Mouse (Mus musculus) embryo, embryonic 9.5 days (tissue): ENCODE measurements around the gene Rhbdf1.

ENCODE experiments used
- DNase-seq: peaks from one replicate; pipeline ENCODE4 v3.0.0-alpha.2; 2017; ENCODE audit errors: extremely low spot score

The Rhbdf1 gene

DNA sequence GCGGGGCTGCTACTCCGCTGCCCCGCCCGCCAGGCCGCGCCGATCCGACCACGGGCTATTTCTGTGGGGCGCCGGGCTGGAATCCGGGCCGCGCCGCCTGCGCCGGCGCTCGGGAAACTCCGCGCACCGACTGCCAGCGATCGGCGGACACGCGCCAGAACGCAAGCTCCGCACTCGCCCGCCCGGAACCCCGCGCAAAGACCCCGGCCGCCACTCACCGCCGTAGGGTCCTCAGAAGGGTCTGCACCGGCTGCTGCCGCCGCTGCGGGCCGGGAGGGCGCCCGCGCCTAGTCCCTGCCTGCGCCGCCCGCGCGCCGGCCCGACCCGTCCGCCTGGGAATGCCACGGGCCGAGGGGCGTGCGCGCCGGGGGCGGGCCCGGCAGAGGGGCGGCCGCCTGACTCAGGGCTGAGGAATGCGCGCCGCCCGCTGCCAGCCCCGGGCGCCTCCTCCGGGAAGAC is at the start of gene Rhbdf1:
Gene Rhbdf1 (minus strand): TSS at position 350 of the 459 bp plus-strand sequence.
- DNase-seq: peak; percentile 68

DNA sequence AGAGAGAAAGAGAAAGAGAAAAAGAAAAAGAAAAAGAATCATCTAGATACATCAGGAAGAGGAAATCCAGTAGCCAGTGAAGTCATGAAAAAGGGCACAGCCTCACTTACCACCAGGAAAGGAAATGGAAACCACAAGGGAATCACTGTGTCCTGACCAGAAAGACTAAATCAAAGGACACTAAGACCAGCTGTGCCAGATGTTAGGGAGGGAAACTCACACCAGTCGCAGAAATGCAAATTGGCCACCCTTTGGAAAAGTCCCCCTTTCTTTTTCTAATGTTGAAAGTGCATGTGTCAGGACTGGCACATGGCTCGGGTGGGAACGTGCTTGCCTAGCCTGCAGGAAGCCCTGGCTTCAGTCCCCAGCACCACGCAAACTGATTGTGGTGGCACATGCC is 49.1 kb upstream of the Rhbdf1 start:
- no peak for DNase-seq

DNA sequence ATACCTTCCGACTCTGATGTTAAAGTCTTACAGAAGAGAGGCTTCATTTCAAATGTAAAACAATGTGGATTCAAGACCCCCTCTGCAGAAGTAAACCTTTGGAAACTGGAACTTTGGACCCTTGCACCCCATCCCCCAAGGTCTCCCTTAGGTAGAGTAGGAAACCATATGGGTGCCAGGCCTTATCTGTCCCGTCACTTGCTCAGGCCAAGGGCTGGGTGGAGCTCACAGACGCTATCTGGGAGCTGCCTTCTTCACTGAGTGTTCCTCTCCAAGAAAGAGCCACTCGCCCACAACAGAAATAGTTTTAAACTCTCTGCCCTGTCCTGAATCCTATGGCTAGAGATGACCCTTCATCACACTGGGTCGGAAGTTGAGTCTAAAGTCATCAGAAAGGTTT is 46.9 kb upstream of the Rhbdf1 start:
- no peak for DNase-seq

DNA sequence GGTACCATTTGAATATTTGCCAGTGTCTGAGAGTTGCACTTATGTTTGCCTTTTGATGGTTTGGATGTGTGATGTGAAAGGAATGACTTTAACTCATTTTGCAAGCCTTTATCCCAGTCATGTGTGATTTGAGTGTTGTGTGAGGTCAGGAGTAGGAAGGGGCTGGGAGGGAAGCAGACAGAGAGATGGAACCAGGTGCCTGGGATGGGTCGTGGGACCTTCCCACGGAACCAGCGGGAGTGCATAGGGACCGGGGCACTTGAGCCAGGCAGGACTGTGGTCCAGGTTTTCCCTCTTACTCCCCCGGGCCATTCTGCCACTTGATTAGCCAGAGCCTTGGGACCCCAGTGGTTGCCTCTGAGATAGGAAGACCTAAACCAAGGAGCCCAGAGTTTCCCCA is 45.9 kb upstream of the Rhbdf1 start:
- DNase-seq: no peak

DNA sequence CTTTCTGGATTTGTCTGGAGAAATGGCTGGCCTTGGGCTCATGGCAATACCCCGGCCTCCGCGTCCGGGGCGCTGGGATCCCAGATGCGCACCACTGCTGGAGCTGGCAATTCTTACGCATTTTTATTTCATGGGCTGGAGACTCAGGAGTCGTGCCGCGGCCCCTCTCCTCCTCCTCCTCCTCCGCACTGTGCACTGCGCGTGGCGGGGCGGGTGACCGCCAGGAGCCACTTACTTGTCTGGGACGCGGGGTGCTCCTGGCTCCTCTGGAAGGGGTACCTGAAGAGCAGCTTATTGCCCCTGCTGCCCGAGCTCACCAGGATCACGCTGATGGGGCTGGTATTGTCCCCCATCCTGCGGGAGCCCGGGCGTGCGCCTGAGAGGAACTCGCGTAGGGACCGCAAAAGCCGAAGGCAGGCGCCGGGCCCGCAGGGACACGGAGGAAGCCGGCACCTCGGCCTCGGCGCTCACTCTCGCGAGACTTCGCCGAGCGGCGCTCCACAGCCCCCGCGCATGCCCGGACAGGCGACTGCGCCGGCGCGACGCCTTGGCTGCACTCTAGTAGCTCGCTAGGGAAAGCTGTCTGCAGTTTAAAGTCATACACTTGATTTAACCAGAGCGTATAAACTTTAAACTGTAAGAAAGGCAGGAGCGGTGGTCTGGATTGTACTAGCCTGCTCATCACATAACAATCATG is 45.2 kb upstream of the Rhbdf1 start, which contains the start of gene Nprl3:
Gene Nprl3 (minus strand): TSS at position 520 of the 697 bp plus-strand sequence.
- DNase-seq: peak; percentile 92

DNA sequence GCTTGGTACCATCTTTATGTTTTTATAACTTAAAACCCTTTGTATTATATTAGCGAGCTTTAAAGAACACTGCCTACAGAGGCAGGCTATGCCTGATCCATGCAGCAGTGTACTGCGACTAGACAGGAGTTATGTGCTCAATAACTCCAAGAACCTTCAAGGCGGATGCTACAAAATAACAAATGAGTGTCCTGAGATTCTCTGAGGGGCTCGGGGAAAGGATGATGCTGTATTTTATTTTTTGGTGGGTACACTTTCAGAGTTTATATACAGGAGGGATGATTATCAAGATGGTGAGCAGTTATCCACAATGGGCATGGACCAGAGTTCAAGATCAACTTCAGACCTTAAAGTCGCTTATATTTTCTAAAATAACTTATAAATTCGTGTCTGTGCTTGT is 44.7 kb upstream of the Rhbdf1 start:
- no peak for DNase-seq

DNA sequence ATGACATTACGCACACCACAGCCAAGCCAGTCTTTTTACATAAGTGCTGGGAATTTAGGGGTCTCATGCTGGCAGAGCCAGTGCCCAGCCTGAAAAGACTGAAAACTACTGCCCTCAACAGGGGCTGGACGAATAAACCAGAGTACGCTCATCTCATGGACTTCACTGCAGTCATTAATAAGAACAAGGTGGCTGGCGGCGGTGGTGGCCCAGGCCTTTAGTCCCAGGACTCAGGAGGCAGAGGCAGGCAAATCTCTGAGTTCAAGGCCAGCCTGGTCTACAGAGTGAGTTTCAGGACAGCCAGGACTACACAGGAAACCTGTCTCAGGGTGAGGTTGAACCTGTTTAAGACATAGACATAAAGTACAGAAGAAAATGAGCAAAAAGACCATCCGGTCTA is 44.1 kb upstream of the Rhbdf1 start:
- no peak for DNase-seq

DNA sequence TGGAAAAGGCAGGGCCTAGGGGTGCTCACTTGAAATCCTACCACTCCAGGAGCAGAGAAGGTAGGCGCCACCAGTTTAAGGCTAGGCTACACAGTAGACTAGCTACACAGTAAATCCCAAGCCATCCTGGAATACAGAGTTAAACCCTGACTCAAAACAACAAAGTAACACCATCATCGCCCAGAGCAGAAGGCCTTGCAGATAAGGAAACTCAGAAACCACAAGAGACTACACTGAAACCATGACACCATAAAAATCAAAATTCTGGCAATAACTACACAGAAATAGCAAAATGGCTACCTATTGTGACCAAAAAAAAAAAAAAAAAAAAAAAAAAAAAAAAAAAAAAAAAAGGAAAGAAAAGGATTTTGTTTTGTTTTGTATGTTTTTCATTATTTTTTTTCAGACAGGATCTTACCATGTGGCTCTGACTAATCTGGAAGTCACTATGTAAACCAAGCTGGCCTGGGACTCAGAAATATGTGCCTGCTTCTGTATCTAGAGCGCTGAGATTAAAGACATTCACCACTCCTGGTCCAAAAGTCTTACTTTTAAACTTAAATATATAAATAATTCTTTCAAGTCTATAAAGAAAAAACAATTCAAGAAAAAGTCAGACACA is 43.1 kb upstream of the Rhbdf1 start:
- DNase-seq: no peak

DNA sequence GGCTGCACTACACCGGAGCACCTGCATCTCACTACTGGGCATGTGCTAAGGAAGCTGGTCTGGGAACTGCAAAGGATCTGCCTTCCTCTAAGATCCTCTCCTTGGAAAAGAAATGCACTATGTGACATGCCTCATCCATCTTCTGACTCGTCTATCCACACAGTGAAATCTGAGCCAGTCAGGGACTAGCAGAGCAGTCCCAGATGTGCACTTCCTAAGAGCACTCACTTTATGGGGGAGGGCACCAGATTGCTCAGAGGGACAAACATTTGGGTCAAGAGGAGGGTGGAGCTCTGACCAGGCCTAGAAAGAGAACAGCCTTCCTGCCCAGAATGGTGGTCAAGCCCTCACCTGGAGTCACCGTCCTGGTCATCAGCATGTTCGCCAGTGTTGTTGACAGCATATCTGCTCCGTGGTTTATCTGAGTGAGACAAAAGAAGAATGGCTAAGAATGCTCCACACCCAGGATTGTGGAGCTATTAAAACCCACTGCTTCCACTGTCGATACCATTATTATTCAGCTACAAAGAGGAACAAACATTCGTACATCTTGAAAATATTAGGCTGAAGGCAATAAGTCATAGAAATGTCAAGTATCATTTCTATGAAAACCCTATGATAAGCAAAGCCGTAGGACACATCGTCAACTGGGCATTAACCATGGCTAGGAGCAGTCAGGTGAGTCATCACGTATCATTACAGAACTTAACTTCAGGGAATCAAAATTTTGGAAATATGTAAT is 40.7 kb upstream of the Rhbdf1 start:
- DNase-seq: peak; percentile 20

DNA sequence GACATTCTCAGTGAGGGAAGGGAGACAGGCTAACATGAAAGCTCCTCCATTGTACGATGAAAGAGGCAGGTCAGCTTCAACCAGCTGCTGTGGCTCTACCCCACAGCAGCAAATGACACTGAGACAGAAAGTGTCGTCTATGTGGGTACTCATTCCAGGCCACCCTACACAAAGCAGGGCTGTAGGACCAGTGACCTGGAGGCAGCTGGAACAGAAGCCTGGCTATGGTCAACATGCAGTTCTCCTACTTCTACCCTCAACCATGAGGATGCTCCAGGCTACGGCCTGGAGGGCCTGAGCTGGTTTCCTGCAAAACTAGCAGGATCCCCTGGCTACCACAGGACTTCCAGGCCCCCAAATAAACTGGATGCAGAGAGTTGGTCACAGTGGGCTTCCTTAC is 34.5 kb upstream of the Rhbdf1 start:
- no peak for DNase-seq

DNA sequence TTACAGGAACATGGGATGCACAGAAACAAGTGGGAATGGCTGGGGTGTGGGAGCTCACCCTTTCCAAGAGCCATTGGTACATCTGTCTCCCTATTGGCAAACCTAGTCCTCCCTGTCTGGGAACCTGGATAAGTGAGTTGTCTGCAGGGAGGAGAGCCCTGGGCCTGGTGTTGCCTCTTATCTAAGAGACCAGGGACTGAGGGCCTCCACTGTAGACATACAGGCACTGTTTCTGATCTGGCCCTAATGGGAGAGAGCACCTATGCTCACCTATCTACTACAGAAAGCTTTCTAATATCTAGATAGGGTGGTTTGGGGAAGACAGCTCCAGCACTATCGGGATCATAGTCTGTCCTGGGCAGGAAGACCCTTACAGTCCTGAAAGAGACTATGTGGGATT is 34.0 kb upstream of the Rhbdf1 start:
- DNase-seq: no peak

DNA sequence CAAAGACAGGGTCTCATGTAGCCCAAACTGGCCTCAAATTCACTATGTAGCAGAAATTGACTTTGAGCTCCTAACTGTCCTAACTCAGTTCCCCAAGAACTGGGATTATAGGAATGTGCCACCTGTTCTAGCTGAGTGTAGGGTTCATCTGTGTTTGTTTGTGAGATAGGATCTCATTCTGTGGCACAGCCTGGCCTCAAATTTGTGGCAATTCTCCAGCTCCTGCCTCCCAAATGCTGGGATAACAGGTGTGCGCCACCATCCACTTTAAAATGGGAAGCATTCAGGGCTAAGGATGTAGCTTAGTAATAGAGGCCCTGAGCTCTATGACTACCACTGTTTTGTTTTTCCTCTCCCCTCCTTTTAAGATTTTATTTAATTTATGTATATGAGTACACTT is 31.0 kb upstream of the Rhbdf1 start:
- no peak for DNase-seq

DNA sequence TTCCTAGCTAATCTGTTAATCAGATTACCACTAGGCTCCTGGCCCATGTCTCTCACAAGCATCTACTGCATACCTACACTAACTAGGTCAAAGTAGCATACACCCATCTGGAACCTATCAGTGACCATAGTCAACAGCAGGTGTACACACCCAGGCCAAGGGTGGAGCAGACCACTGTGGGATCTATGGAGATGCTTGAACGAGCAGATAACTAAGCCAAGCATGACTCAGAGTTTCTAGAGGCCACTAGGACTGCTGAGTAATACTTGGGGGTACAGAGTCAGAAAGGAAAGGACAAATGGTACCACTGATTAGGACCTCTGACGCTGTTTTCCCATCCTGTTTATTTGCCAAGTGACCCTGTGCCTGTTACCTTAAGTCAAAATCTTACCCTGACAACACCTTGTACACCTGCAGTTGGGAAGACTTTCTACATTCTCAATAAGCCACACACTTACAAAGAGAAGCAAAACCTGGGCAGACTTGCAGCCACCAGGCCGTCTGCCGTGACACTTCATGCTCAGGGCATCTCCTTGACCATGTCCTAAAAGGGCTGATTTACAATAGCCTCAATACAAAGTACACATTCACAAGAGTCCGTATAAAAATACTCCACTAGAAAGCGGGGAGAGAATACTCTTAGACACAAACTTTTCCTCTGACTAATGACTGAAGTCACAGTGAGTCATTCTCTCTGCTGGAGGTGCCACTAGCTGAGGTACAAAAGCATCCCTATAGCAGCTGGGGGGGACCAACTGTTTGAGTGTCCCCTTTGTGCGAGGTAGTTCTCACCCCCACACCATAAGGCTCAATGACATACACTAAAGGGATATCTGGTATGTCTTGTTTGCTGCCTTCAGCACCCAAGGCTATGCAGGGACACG is 29.0 kb upstream of the Rhbdf1 start:
- no peak for DNase-seq

DNA sequence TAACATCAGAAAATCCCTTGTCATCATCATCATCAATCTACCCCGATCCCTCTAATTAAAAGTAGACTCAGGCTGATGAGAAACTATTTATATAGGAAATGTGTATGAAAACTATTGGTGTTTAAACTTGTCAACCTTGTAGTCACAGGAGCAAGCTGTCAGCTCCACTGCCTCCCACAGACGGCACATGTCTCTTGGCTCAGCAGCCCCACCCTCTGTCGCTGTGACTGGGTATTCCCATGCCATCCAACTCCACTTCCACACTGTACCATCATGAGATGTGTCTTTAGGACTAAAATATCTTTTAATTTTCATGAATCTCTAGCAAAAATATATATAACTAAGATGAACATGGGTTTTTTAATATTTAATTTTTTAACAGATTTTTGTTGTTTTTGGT is 26.2 kb upstream of the Rhbdf1 start:
- DNase-seq: no peak

DNA sequence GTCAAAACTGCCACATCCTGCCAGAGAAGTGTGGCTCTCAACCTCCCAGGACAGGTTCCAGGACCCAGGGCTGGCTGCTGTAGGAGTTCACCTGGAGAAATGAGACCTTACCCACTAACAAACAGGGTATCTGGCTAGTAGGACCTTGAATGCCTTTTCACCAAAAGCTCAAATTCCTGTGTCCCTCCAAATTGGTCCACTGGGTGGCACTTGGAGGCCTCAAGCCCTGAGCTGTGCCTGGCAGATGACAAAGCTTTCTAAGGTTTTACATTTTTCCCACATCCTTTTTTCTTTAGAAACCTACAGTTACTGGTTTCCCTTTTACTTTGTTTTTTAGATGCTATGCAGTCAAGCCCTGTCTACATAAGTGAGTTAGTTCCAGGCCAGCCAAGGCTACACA is 25.0 kb upstream of the Rhbdf1 start:
- DNase-seq: no peak

DNA sequence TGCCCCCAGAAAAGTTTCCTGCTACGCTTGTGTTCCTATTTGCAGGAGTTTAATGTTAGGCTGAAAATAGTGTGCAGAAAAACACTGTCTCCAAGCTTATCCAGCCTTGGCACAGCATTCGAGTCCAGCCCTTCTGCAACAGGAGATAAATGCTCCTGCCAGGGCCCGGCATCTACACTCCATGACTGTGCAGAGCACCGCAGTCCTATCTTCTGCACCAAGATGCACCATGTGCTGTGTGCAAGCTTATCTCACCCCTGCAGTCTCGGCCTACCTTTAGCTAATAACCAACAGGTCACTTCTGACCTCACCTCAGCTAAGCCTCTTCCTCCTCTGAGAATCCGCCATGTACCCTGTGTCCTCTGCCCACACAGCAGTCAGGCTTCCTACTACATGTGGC is 23.5 kb upstream of the Rhbdf1 start:
- no peak for DNase-seq

DNA sequence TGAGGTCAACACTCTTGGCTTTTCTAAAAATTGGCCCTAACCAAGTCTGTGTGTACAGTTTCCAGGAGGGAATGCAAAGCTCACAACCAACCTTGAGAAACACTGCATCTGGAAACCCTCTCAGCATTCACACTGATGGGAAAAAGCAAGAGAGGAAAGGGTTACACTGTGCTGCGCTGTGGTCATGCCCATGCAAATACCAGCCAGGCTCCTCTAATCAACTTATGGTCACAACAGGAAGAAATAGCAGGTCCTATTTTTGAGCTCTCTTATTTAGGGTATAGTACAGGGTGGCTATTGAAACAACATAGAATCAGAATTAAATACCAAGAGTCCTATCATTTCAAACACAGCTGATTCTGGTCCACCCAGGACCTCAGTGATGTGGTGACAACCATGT is 22.5 kb upstream of the Rhbdf1 start:
- DNase-seq: no peak

DNA sequence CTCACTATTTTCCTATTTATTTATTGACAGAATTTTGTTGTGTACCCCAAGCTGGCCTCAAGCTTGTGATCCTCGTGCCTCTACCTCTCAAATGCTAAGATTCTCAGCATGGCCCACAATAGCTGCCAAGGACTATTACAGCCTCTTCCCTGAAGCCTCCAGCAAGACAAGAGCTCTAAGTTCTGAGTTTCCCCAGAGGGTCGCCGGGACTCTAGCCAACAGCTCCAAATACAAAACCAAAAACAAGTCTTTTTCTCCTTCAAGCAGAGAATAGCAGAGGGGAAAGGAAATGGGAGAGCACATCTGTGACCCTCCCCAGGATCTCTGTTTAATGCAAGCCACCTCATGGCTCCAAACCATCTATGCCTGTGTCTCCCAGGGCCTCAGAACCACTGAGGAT is 22.0 kb upstream of the Rhbdf1 start:
- no peak for DNase-seq

DNA sequence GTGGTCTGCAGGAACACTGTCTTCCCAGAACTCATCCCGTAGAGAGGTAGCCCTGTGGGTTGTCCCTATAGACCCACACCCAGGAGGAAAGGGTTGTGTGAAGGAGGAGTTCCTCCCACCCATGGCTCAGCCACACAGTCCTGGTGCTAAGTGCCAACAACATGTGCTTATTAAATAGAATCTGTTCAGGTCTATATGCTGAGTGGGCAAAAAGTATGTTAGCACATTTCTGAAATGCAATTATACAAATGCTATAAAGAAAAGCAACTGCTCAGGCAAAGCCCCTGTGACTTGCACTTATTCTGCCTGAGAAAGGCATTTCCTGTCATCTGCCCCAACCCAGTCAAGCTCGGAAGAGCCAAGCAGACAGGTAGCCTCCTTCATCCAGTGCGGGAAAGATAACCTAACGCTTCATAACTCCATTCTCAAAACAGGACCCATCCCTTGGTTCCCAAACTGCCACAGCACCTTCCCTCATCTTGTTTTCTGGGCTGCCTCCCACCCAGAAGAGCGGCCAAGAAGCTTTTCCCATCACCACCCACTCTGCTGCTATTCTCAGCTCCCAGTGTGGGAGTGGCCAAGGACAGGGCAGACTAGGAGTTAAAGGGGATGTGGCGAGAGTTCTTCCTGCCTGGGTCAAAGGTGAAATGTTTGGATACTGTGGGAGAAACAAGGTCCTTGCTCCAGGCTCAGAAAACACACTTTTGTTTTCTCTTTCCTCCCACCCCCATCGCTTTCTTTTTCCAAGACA is 21.3 kb upstream of the Rhbdf1 start:
- DNase-seq: no peak

DNA sequence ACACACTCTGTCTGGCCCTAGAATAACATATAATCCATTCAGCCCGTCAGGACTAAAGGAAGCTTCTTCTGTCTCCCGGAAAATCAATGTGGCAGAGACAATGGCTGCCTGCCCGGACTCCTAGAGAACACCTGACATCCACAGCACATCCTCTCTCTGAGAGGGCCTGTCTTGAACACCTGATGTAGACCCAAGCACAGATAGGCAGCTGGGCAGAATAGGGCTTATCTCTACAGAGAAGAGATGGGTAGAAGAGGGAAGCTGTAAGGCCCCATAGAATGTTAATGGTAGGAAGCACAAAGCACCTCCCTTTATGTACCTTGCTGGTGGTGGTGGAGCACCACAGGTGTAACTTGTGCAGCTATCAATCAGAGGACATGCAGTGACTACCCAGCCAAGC is 20.1 kb upstream of the Rhbdf1 start:
- DNase-seq: no peak

DNA sequence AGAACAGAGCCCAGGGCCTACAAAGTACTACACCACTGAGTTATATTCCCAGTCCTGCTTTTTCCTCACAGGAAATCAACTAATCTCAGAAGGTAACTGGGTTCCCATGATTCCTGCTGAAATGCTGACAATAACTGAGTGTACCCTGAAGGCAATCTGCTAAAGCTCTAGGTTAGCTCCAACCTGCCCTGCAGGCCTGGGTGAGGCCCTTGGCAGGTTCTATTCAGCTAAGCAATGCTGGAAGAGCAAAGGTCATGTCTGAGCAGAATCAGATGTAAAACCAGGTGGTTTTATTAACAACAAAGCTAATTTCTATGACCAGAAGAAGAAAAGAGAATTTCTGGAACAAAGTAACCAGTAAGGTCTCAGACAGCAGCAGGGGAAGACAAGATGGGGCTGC is 19.3 kb upstream of the Rhbdf1 start:
- no peak for DNase-seq
